Mouse (Mus musculus) bone marrow macrophage, adult 2 months (primary cell): Measurements from ENCODE around the gene Agl.

ENCODE experiments used
- CTCF ChIP-seq: IDR thresholded peaks from 2 replicates; pipeline ENCODE4 v1.5.1; 2012; ENCODE audit warnings: low read depth, mild to moderate bottlenecking, low read length, moderate library complexity
- POLR2A ChIP-seq: IDR thresholded peaks from 2 replicates; pipeline ENCODE4 v1.6.1; 2012; ENCODE audit warnings: mild to moderate bottlenecking, low read depth, low read length, borderline replicate concordance

GRCm38 (mm10) chr3:116718951-116719350 is 89.0 kb downstream of the Agl start:
- TF ChIP-seq POLR2A (no peak), CTCF (no peak)
